Mouse (Mus musculus) megakaryocyte, embryonic 14.5 days (primary cell): ENCODE data around the gene Patj.

Source experiments
- FLI1 ChIP-seq: IDR thresholded peaks from 2 replicates; pipeline ENCODE4 v1.6.1; 2012; ENCODE audit warnings: low read length, inconsistent platforms, mixed read lengths
- GATA1 ChIP-seq: IDR thresholded peaks from 3 replicates; pipeline ENCODE4 v1.6.1; 2012; ENCODE audit warnings: mixed read lengths, low read length, inconsistent platforms, borderline replicate concordance

DNA sequence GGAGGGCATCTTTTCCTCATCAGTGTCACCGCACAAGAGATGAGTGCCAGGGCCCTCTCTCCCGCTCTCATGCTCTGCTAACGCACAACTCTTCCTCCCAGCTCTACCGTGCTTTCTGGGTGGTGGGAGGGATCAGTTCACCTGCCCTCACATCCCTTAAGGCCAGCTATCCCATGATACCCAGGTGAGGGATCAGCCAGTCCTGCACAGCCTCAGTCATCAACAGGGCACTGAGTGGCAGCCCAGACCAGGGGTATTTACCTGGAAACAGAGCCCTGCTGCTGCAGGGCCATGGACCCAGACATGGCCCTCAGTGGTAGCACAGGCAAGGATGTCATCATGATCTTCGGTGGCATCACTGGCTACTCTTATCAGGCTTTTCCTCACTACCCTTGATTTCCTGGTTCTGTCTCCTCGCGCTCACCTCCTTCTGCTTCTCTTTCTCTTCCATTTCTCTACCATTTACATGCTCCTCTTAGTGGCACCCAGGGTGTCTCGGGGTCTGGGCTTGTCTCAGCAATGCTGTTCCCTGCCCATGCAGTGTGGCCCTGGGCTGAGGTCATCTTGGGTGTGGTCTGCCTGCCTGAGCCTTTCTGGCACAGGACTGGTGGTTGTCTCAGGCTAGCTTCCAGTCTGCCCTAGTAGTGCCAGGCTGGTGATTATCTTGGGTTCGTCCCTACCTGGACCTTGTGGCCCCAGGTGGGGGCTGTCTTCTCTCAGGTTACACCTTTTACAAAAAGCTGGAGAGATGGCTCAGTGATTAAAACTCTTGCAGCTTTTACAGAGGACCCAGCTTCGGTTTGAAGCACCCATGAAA, 40.3 kb downstream of the Patj start:
- TF ChIP-seq GATA1 (no peak), FLI1 (no peak)
